Mouse (Mus musculus): ENCODE data around the gene Ryr2.

DNA sequence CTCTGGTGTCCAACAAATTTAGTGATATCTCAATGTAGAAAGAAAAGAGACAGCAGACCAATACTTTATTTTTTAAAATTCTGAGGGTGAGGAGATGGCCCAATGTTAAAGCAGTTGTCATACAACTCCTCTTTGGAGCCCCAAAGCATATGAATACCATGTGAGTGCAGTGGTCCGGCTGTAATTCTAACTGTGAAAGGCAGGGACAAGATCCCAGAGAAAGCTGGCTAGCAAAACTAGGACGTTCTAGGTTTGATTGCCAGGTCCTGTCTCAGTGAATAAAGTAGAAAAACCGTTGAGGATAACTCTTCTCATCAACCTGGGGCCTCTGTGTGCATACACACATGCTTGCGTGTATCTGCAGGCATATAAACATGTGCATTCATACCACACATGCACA, 106.9 kb downstream of the Ryr2 start:
- TF ChIP-seq ZC3H11A (IDR thresholded peaks at IDR 0.05; ENCODE audit: low read depth, low read length) (no peak), TBP (conservative IDR thresholded peaks at IDR 0.05; ENCODE audit: low read depth, low read length) (no peak), SIN3A (IDR thresholded peaks at IDR 0.05; ENCODE audit: low read length) (no peak)

Data from CH12.LX (cell line).